Mouse (Mus musculus) midbrain, embryonic 14.5 days (tissue): Measurements from ENCODE around the gene Ralgps1. TPM values are rescaled to one million over a fixed set of nuclear protein-coding genes. Genes with fewer than 3 reads are reported as not detected.

Experiments used
- ATAC-seq: fragments of 200-750 bp; cut with Nextera tagmentation; 2 replicates; pipeline ENCODE4 v1.8.0; 2017; ENCODE audit warnings: moderate number of reproducible peaks, moderate library complexity; ENCODE audit not compliant: low FRiP score, low TSS enrichment
- DNase-seq: peaks from one replicate; pipeline ENCODE4 v3.0.0-alpha.2; 2015
- H3K27ac ChIP-seq: fragments of 300-500 bp; sonication (generic); replicated peaks from 2 replicates; pipeline ENCODE4 v1.5.1; 2014; ENCODE audit warnings: mild to moderate bottlenecking, low read depth, low read length, moderate library complexity
- H3K27me3 ChIP-seq: fragments of 300-500 bp; sonication (generic); 2 replicates; pipeline ENCODE4 v1.6.1; 2014; ENCODE audit warnings: low read length, control low read depth, mixed read lengths; ENCODE audit not compliant: control insufficient read depth, insufficient read depth
- H3K36me3 ChIP-seq: fragments of 300-500 bp; sonication (generic); 2 replicates; pipeline ENCODE4 v1.6.1; 2014; ENCODE audit warnings: low read length, control low read depth; ENCODE audit not compliant: control insufficient read depth, insufficient read depth
- H3K4me1 ChIP-seq: fragments of 300-500 bp; sonication (generic); 2 replicates; pipeline ENCODE4 v1.6.1; 2014; ENCODE audit warnings: mild to moderate bottlenecking, antibody characterized with exemption, low read length, control low read depth; ENCODE audit not compliant: control insufficient read depth, insufficient read depth
- H3K4me2 ChIP-seq: fragments of 300-500 bp; sonication (generic); 2 replicates; pipeline ENCODE4 v1.6.1; 2014; ENCODE audit warnings: mild to moderate bottlenecking, low read length, moderate library complexity
- H3K4me3 ChIP-seq: fragments of 300-500 bp; sonication (generic); replicated peaks from 2 replicates; pipeline ENCODE4 v1.5.1; 2014; ENCODE audit warnings: low read depth, low read length
- H3K9ac ChIP-seq: fragments of 300-500 bp; sonication (generic); replicated peaks from 2 replicates; pipeline ENCODE4 v1.6.1; 2014; ENCODE audit warnings: mild to moderate bottlenecking, low read length, moderate library complexity
- H3K9me3 ChIP-seq: fragments of 300-500 bp; sonication (generic); 2 replicates; pipeline ENCODE4 v1.6.1; 2016; ENCODE audit warnings: low read length, control low read depth, mixed read lengths; ENCODE audit not compliant: control insufficient read depth
- WGBS: fragments of 180-500 bp; shearing (Covaris S2); extraction: QIAGEN DNeasy Blood & Tissue Kit; methylation state at CpG from one replicate; pipeline ENCODE4 v1.1.7; 2014; 5-methylcytosine and 5-hydroxymethylcytosine counted together
- polyA plus RNA-seq: library from polyadenylated mRNA; unstranded; fragments of >200 nt; fragmentation: Nextera tagmentation; extraction: Ambion mirVana; gene quantifications from 2 replicates; pipeline ENCODE4 v1.2.1, GENCODE M21; 2014

The Ralgps1 gene
- polyA plus RNA-seq, 1 experiment from 2014 or later = 58.8 TPM

DNA sequence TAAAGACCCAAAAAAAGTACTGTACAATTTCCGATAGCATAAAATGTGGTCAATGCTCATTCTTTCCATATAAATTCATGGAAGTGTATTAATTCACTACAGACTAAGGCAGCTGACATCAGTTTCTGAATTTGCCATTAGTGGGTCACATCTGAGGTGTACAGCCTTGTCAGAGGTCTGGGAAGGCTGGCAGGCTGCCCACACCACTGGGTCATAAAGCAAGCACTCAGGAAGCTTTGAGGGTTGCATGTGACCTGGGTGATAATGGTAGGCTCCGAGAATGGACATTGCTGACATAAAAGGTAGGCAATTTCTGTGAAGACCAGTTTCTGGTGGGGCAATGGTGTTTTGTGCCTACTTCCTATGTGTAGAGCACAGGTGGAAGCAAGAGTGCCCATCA is 183.4 kb downstream of the Ralgps1 start:
- Histone ChIP-seq H3K27me3 (no peaks in the 10 kb centered on the region), H3K9me3 (no peaks in the 10 kb centered on the region), H3K4me3 (no peak overlapping the region), H3K27ac (no peak overlapping the region), H3K36me3 (0 out of 2 replicates have a peak, but pooled peaks cover 3% of the 10 kb centered on the region), H3K4me2 (no peak overlapping the region), H3K4me1 (no peaks in the 10 kb centered on the region), H3K9ac (no peak overlapping the region)
- 97% methylated on average over 2 of the region's 2 CpGs for WGBS
- no peak for DNase-seq
- ATAC-seq = no peak

DNA sequence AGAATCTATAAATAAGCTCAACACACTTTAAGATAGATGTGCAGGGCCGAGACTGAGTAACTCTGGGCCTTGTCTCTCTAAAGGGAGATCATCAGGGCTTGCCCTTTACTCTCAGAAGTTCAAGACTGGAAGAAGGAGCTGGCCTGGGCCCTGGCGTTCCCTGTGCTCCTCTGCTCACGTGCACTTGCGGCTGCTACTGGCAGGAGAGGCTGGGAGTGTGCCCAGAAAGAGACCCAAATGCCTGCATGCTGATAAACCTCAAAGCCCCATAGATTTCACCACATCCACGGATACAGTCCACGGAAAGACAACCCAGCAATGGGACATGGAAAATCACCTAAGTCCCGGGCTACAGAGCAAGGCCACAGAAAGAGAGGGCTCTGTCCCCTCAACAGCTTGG is 184.8 kb downstream of the Ralgps1 start:
- H3K4me1 ChIP-seq = no peaks in the 10 kb centered on the region
- H3K4me2 ChIP-seq = no peak overlapping the region
- no peak overlapping the region for H3K27ac ChIP-seq
- H3K4me3 ChIP-seq = no peak overlapping the region
- ATAC-seq (no peak), DNase-seq (no peak)
- H3K9ac ChIP-seq = no peak overlapping the region
- H3K9me3 ChIP-seq = no peaks in the 10 kb centered on the region
- no peaks in the 10 kb centered on the region for H3K27me3 ChIP-seq
- WGBS = 81% methylated on average over 7 of the region's 7 CpGs
- H3K36me3 ChIP-seq = no peaks in the 10 kb centered on the region

GRCm38 (mm10) chr2:33185258-33185657 is 186.0 kb downstream of the Ralgps1 start:
- Histone ChIP-seq H3K4me1 (peaks cover under 1% of the 10 kb centered on the region; the same call in 1 of the 2 replicates), H3K27ac (no peak overlapping the region), H3K27me3 (no peaks in the 10 kb centered on the region), H3K9ac (no peak overlapping the region), H3K9me3 (no peaks in the 10 kb centered on the region), H3K36me3 (no peaks in the 10 kb centered on the region), H3K4me3 (no peak overlapping the region), H3K4me2 (no peak overlapping the region)
- WGBS = 78% methylated on average over 7 of the region's 7 CpGs
- ATAC-seq = no peak
- peak; percentile 26 for DNase-seq

GRCm38 (mm10) chr2:33184641-33185040 is 186.6 kb downstream of the Ralgps1 start:
- Histone ChIP-seq H3K36me3 (no peaks in the 10 kb centered on the region), H3K4me2 (no peak overlapping the region), H3K4me1 (peaks cover 6% of the 10 kb centered on the region; the same call in 1 of the 2 replicates), H3K9ac (no peak overlapping the region), H3K4me3 (no peak overlapping the region), H3K27me3 (no peaks in the 10 kb centered on the region), H3K27ac (no peak overlapping the region), H3K9me3 (no peaks in the 10 kb centered on the region)
- WGBS = 84% methylated on average over 10 of the region's 10 CpGs
- DNase-seq (no peak), ATAC-seq (no peak)

DNA sequence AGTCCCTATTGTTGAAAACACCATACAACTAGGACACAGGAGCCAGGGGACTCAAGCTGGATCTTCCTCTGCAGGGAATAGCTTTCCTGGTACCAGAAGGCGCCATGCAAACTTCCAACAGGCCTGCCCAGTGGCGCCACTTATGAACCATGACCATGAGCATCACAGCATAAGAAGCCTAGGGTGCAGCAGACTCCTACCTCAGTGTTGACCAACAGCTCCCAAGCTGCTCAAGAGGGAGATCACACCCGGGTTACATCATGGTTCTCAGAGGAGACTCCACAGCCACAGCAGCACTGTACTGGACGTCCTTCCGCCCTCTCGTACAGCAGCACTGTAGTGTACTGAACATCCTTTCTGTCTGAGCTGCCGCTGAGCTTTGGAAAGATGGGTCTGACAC is 188.0 kb downstream of the Ralgps1 start:
- Histone ChIP-seq H3K4me3 (no peak overlapping the region), H3K27ac (no peak overlapping the region), H3K27me3 (no peaks in the 10 kb centered on the region), H3K36me3 (no peaks in the 10 kb centered on the region), H3K9ac (no peak overlapping the region), H3K4me2 (no peak overlapping the region), H3K4me1 (peaks cover 18% of the 10 kb centered on the region), H3K9me3 (no peaks in the 10 kb centered on the region)
- ATAC-seq (no peak), DNase-seq (no peak)
- 97% methylated on average over 7 of the region's 7 CpGs for WGBS

- DNase-seq (peak; percentile 30), ATAC-seq (no peak; the same call in 1 of the 2 replicates)
- H3K27me3 ChIP-seq = no peaks in the 10 kb centered on the region
- H3K9ac ChIP-seq = no peak overlapping the region
- 58% methylated on average over 16 of the region's 16 CpGs for WGBS
- H3K4me3 ChIP-seq = no peak overlapping the region
- no peaks in the 10 kb centered on the region for H3K36me3 ChIP-seq
- no peaks in the 10 kb centered on the region for H3K9me3 ChIP-seq
- H3K27ac ChIP-seq = no peak overlapping the region
- H3K4me2 ChIP-seq = no peak overlapping the region
- H3K4me1 ChIP-seq = peaks cover 32% of the 10 kb centered on the region
These were observed 191.2 kb downstream of the Ralgps1 start for GRCm38 (mm10) chr2:33179930-33180630.

- H3K27ac ChIP-seq = peak overlapping the region; percentile 6; the same call in 1 of the 2 replicates
- 47% methylated on average over 14 of the region's 14 CpGs for WGBS
- H3K4me3 ChIP-seq = no peak overlapping the region
- H3K9me3 ChIP-seq = no peaks in the 10 kb centered on the region
- H3K27me3 ChIP-seq = no peaks in the 10 kb centered on the region
- H3K9ac ChIP-seq = 0 out of 2 replicates have a peak overlapping the region, but pooled peaks have one; percentile 12
- no peaks in the 10 kb centered on the region for H3K36me3 ChIP-seq
- no peak for DNase-seq
- no peak overlapping the region for H3K4me2 ChIP-seq
- H3K4me1 ChIP-seq = peaks cover 32% of the 10 kb centered on the region
- no peak for ATAC-seq
These were observed 191.9 kb downstream of the Ralgps1 start for GRCm38 (mm10) chr2:33179171-33179929.

DNA sequence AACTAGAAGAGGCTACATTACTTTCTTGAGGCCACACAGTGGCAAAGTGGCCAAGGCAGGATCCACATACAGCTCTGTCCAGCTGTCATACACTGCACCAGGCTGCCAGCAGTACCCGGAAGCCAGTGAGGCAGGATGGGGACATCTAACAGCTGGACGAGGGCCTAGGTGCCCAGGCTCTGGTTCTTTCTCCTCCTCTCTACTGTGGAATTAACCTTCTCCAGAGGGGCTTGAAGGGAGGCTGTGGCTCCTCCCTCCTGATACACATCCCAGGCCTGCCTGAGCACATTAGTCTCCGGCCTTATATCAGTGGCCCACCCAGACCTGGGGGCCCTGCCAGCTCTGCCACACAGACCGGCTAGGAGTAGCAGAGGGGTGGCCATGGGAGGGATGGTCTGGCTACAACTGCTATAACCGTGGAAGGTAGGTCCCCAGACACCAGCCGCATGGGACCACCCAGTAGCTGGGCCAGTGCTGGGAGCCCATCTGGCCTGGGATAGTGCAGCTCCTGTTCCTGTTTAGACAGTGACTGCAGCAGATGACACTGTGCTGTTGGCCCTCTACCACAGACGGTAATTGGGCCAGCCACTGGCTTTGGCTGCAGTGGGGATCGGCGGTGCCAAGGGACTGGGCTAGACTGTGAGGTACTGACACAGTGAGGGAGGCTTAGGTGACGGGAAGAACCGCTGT is 192.9 kb downstream of the Ralgps1 start:
- no peak for ATAC-seq
- 57% methylated on average over 11 of the region's 11 CpGs for WGBS
- Histone ChIP-seq H3K4me1 (peaks cover 32% of the 10 kb centered on the region), H3K4me3 (no peak overlapping the region), H3K27me3 (no peaks in the 10 kb centered on the region), H3K4me2 (no peak overlapping the region), H3K9ac (0 out of 2 replicates have a peak overlapping the region, but pooled peaks have one; percentile 12), H3K27ac (peak overlapping the region; percentile 6; the same call in 1 of the 2 replicates), H3K36me3 (peaks cover 6% of the 10 kb centered on the region), H3K9me3 (no peaks in the 10 kb centered on the region)
- peak; percentile 21 for DNase-seq
